Mouse (Mus musculus): ENCODE measurements at regions not wholly inside any gene's neighbourhood (a gene's known extent, or its start where the extent isn't known, plus 50 kb on each side); places are given as distances from the start of the nearest gene placed in this dataset.
"Not testable (repeated sequence)": the region's sequence is repeated elsewhere in the genome, so short reads cannot be mapped to it uniquely, and the experiment has no call there.

- DNase-seq (ENCODE audit: low spot score): no peak
Measured at GRCm38 (mm10) chr4:131417159-131417748, 420.8 kb downstream of the Ptpru start.

GRCm38 (mm10) chr4:131425311-131425710 lies 412.8 kb downstream of the Ptpru start:
- no peak for DNase-seq (ENCODE audit: low spot score)

GRCm38 (mm10) chr4:131427871-131428270 lies 410.2 kb downstream of the Ptpru start:
- no peak for DNase-seq (ENCODE audit: low spot score)

GRCm38 (mm10) chr4:131429356-131429755 lies 408.7 kb downstream of the Ptpru start:
- no peak for DNase-seq (ENCODE audit: low spot score)

- DNase-seq (ENCODE audit: low spot score): no peak
Measured at GRCm38 (mm10) chr4:131430420-131430819, 407.7 kb downstream of the Ptpru start.

GRCm38 (mm10) chr4:131431188-131431587 lies 406.9 kb downstream of the Ptpru start:
- peak; percentile 31 for DNase-seq (ENCODE audit: low spot score)

GRCm38 (mm10) chr4:131432591-131433177 lies 405.4 kb downstream of the Ptpru start:
- no peak for DNase-seq (ENCODE audit: low spot score)

GRCm38 (mm10) chr4:131435222-131435621 lies 402.9 kb downstream of the Ptpru start:
- no peak for DNase-seq (ENCODE audit: low spot score)

- DNase-seq (ENCODE audit: low spot score): no peak
Measured at GRCm38 (mm10) chr4:131438403-131438802, 399.7 kb downstream of the Ptpru start.

- no peak for DNase-seq (ENCODE audit: low spot score)
Measured at GRCm38 (mm10) chr4:131438883-131439282, 399.2 kb downstream of the Ptpru start.

- DNase-seq (ENCODE audit: low spot score): no peak
Measured at GRCm38 (mm10) chr4:131440845-131441244, 397.2 kb downstream of the Ptpru start.

- no peak for DNase-seq (ENCODE audit: low spot score)
Measured at GRCm38 (mm10) chr4:131443518-131443917, 394.6 kb downstream of the Ptpru start.

- DNase-seq (ENCODE audit: low spot score): not testable (repeated sequence)
Measured at GRCm38 (mm10) chr4:131450296-131450695, 387.8 kb downstream of the Ptpru start.

- no peak for DNase-seq (ENCODE audit: low spot score)
Measured at GRCm38 (mm10) chr4:131457551-131457950, 380.5 kb downstream of the Ptpru start.

- no peak for DNase-seq (ENCODE audit: low spot score)
Measured at GRCm38 (mm10) chr4:131459746-131460145, 378.3 kb downstream of the Ptpru start.

GRCm38 (mm10) chr4:131461312-131461711 lies 376.8 kb downstream of the Ptpru start:
- no peak for DNase-seq (ENCODE audit: low spot score)

GRCm38 (mm10) chr4:131461728-131462127 lies 376.4 kb downstream of the Ptpru start:
- no peak for DNase-seq (ENCODE audit: low spot score)

GRCm38 (mm10) chr4:131475023-131475422 lies 363.1 kb downstream of the Ptpru start:
- no peak for DNase-seq (ENCODE audit: low spot score)

- no peak for DNase-seq (ENCODE audit: low spot score)
Measured at GRCm38 (mm10) chr4:131478923-131479322, 359.2 kb downstream of the Ptpru start.

GRCm38 (mm10) chr4:131483958-131484605 lies 354.0 kb downstream of the Ptpru start:
- no peak for DNase-seq (ENCODE audit: low spot score)

- DNase-seq (ENCODE audit: low spot score): no peak
Measured at GRCm38 (mm10) chr4:131484607-131485111, 353.4 kb downstream of the Ptpru start.

- DNase-seq (ENCODE audit: low spot score): no peak
Measured at GRCm38 (mm10) chr4:131485126-131485825, 352.8 kb downstream of the Ptpru start.

- peak; percentile 71 for DNase-seq (ENCODE audit: low spot score)
Measured at GRCm38 (mm10) chr4:131486821-131487220, 351.3 kb downstream of the Ptpru start.
